Mouse (Mus musculus): ENCODE measurements at regions not wholly inside any gene's neighbourhood (a gene's known extent, or its start where the extent isn't known, plus 50 kb on each side); places are given as distances from the start of the nearest gene placed in this dataset.

GRCm38 (mm10) chr1:149760440-149760839, 200.7 kb downstream of the Pla2g4a start:
- in situ Hi-C loops (cut with MboI; ENCODE audit: unreplicated experiment in 2 of 2), result no loop called here

GRCm38 (mm10) chr1:149758783-149759132, 202.3 kb downstream of the Pla2g4a start:
- in situ Hi-C loops (cut with MboI; ENCODE audit: unreplicated experiment in 2 of 2), result loop anchor here in 1 of 2 experiments (5.0 kb wide), 1 partner anchor 1071 kb away; no protein-coding TSS in a partner anchor

GRCm38 (mm10) chr1:149758092-149758782, 202.9 kb downstream of the Pla2g4a start:
- in situ Hi-C loops (cut with MboI; ENCODE audit: unreplicated experiment in 2 of 2), result loop anchor here in 1 of 2 experiments (5.0 kb wide), 1 partner anchor 1071 kb away; no protein-coding TSS in a partner anchor

DNA sequence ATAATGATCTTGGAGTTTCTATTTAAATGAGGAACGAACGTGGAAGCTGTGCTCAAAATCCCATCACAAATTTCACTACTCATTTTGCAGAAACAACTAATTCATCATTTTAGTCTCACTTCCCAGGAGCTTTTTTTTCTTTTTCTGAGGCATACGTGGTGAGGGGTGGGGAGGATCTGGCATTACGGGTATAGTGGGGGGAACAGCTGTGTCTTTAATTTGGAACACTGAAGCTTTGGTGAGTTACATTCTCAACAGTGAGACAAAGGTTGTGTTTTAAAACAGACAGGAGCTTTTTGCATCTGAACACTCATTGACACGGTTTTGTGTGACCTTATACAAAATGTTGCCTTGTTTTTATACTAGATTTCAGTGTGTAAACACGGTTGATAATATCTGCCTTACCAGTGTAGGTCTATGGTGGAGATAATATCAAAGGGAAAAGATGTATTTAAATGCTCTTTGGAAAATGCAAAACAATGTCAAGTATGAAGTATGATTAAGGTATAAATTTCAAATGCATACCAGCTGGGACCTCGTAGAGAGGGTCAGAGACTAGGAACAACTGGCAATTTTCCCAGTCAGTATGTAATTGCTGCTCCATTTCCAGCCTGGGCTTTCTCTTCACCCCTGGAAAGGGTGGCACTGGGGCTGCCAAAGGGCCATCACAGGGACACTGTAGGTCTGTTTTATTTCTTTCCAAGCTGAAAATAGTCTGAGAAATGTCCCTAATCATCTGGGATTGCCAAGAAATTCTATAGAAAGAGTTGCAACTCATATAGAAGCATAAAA, 207.6 kb downstream of the Pla2g4a start:
- in situ Hi-C loops (cut with MboI; ENCODE audit: unreplicated experiment in 2 of 2), result no loop called here

GRCm38 (mm10) chr1:149749405-149749804, 211.7 kb downstream of the Pla2g4a start:
- in situ Hi-C loops (cut with MboI; ENCODE audit: unreplicated experiment in 2 of 2), result no loop called here

GRCm38 (mm10) chr1:149738959-149739358, 222.1 kb downstream of the Pla2g4a start:
- in situ Hi-C loops (cut with MboI; ENCODE audit: unreplicated experiment in 2 of 2), result no loop called here

DNA sequence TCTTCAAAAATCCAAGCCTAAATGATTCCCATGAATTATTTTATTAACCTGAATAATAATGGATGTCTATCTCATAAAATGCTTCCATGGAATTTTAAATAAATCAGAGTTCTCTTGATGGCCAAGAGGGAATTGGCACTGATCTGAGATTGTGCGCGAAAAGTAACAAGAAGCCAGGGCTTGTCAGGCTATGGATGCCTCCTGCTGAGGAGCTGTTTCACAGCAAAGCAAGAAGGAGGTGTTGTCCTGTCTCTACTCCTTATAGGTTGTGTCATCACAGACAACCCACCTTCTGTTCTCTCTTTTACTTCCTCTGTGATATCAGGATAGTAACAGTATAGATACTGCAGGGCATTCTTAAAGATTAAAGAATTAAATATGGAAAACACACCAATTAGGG, 226.8 kb downstream of the Pla2g4a start:
- in situ Hi-C loops (cut with MboI; ENCODE audit: unreplicated experiment in 2 of 2), result no loop called here

GRCm38 (mm10) chr1:149715171-149715570, 245.9 kb downstream of the Pla2g4a start:
- in situ Hi-C loops (cut with MboI; ENCODE audit: unreplicated experiment in 2 of 2), result no loop called here

GRCm38 (mm10) chr1:149712330-149712729, 248.8 kb downstream of the Pla2g4a start:
- in situ Hi-C loops (cut with MboI; ENCODE audit: unreplicated experiment in 2 of 2), result no loop called here

GRCm38 (mm10) chr1:149705223-149705622, 255.9 kb downstream of the Pla2g4a start:
- in situ Hi-C loops (cut with MboI; ENCODE audit: unreplicated experiment in 2 of 2), result no loop called here

DNA sequence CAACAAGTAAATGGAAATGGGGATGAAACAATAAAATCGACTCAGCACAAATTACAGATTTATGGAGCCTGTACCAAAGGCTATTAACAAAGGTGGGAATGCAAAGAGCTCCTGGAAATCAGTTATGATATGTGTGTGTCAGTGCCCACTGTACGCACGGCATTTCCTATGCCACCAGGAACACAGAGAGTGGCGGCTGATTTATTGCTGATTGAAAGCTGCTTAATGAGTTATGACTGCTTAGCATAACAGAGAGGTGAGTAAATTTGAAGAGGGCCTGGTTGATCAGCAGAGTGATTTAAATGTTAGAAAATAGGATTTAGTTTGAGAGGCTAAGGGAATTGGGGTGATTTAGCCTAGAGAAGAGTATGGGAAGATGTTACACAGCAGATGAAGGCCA, 261.7 kb downstream of the Pla2g4a start:
- in situ Hi-C loops (cut with MboI; ENCODE audit: unreplicated experiment in 2 of 2), result no loop called here

DNA sequence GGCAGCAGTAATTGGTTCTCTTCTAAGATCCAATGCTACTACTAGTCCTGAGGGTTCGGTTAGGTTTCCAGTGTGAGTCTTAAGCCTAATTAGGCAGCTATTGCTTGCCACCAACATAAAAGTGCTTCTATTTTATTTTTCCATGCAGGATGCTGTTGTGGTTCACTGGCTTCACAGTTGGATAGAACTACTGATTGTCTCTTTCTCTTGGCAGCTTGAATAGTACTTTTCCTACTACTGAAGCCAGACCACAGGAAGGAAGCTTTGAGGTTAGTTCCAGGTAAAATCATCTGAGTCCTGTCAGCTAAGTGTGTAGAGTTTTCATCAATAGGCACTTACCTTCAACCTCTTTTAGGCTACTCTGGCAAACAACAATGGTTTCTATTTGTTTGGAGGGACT, 286.9 kb downstream of the Pla2g4a start:
- in situ Hi-C loops (cut with MboI; ENCODE audit: unreplicated experiment in 2 of 2), result no loop called here

GRCm38 (mm10) chr1:149672571-149672970, 288.5 kb downstream of the Pla2g4a start:
- in situ Hi-C loops (cut with MboI; ENCODE audit: unreplicated experiment in 2 of 2), result no loop called here

GRCm38 (mm10) chr1:149672117-149672516, 289.0 kb downstream of the Pla2g4a start:
- in situ Hi-C loops (cut with MboI; ENCODE audit: unreplicated experiment in 2 of 2), result no loop called here

DNA sequence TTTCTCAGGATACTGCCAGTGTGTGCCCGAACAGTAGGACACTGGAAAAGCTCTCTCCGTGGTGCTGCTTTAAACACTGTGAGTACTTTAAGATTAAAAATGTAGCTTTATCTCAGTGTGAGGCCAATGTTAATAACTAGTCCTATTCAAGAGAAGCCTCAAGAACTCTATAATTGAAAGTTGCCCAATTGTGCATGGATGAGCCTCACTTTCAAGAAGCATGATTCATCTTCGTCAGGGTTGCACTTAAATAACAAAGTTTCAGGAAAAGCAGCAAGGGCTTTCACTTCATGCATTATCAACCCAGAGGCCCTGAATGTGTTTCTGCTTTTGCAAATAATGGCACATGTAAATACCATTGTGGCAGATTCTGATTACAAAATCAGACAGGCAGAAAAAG, 290.0 kb downstream of the Pla2g4a start:
- in situ Hi-C loops (cut with MboI; ENCODE audit: unreplicated experiment in 2 of 2), result no loop called here

All from v-Abl transformed pro-B cells (cell line).